Comparison of ENCODE assay signal across 15 mouse cellular contexts in the genomic region with DNA sequence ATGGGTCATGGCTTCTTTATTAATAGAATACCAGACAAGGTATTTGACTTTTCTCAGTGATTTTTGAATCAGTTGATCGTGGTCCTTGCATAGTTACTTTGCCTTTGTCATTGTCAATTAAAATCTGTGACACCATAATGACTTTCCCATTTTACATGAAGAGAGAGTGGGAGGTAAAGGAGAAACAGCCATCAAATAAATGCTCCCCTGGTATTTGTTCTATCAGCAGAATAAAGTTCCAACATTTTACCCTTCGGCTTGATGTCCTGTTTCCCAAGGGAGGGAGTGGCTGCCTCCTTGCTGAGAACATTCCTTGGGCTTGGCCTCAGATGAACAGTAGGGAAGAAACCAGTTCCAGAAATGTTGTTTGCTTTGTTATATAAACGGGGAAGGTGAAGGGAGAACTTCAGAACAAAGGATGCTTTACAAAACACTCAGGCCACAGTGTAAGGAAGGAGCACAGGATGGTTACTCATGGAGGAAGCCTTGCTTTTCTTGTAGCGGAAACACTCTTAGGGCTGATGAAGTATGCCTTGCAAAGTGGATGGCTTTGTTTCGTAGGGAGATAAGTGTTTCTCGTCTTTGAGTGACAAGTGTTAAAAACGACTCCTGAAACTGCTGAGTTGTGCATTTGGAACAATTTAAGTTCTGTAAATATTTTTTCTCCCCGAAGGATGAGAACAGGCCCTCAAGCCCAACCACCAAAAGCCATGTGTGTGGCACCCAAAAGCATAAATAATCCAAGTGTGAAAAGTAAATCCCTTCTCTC.
"Had no signal": no experiment of that assay in that cellular context is flagged by ENCODE, and none has a peak within 500 bp of the region (broad histone marks: within the 10 kb centered on the region; RNA-seq: fewer than 3 reads in every experiment).

No protein-coding gene starts in this region.

- DNase-seq: kidney, adult 18-20 months; kidney, postnatal 36 days; left cerebral cortex, postnatal 4 days; retina, postnatal 1 day; right cerebral cortex, postnatal 4 days; spleen, adult 18-20 months; thymus, adult 18-20 months; thymus, postnatal 14 days had no signal

- H3K27ac ChIP-seq: intestine, embryonic 15.5 days; layer of hippocampus, adult 2 months; limb, embryonic 13.5 days; liver, embryonic 14.5 days; midbrain, embryonic 10.5 days; neural tube, embryonic 13.5 days had no signal

- H3K27me3 ChIP-seq: intestine, embryonic 15.5 days; limb, embryonic 13.5 days; neural tube, embryonic 13.5 days had no signal

- H3K4me2 ChIP-seq: intestine, embryonic 15.5 days; limb, embryonic 13.5 days; neural tube, embryonic 13.5 days had no signal

- ATAC-seq: intestine, embryonic 15.5 days; midbrain, embryonic 16.5 days had no signal

- H3K4me3 ChIP-seq: intestine, embryonic 15.5 days; layer of hippocampus, adult 2 months; limb, embryonic 13.5 days; midbrain, embryonic 10.5 days; neural tube, embryonic 13.5 days had no signal

- H3K36me3 ChIP-seq: intestine, embryonic 15.5 days; limb, embryonic 13.5 days; midbrain, embryonic 10.5 days; neural tube, embryonic 13.5 days had no signal

- H3K9ac ChIP-seq: intestine, embryonic 15.5 days; limb, embryonic 13.5 days; liver, embryonic 14.5 days; neural tube, embryonic 13.5 days had no signal

- H3K4me1 ChIP-seq: intestine, embryonic 15.5 days; midbrain, embryonic 10.5 days; neural tube, embryonic 13.5 days had no signal

- H3K9me3 ChIP-seq: intestine, embryonic 15.5 days; limb, embryonic 13.5 days; midbrain, embryonic 10.5 days; neural tube, embryonic 13.5 days had no signal
